Mouse (Mus musculus): Measurements from ENCODE around the gene Chrm4. TPM values are rescaled to one million over a fixed set of nuclear protein-coding genes. Genes with fewer than 3 reads are reported as not detected.

Gene Chrm4
- polyA plus RNA-seq, 1 experiment from 2014 or later = 0.09 TPM

DNA sequence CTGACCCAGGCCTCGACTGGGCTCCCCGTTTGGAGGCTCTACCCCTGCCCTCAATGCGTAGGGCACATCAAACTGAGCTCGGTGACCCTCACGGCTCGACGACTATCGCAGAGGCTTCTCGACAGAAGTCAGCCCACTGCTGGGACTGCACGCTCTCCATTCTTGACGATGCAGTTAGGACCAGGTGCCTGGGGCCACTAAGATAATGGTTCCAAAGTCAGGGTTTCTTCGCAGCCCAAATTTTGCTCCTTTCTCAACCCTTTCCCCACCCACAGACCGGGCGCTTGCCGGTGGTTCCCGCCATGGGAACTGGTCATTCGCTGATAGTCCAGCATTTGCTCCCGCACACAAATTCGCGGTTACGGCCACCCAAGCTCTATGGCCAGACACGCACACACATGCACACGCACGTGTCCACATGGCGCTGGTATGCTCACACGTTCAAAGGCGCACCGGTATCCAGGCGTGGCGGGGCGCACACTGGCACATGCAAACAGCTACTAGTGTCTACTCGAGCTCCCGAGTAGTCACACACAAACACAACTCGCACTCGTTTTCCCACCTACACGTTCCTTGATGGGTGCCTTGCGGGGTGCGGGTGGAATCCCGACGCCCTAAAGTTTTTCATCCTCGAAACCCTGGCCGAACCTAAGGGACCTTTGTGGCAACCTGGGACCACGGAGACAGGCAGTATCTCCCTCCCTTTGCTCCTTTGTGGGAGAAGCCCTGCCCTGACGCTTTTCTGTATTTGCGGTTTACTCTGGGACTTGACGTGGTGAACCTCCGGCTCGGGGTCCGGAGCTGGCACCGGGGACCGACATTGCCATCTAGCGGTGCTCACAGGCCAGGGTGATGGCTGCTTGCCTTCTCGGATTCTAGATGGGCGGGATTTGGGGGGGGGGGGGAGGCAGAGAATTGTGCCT is 3.4 kb upstream of the Chrm4 start:
- Histone ChIP-seq H3K36me3 (peaks cover under 1% of the 10 kb centered on the region; the same call in 1 of the 2 replicates), H3K4me1 (replicated peaks) (peaks cover 47% of the 10 kb centered on the region), H3K27ac (no peak overlapping the region), H3K9me3 (replicated peaks) (no peaks in the 10 kb centered on the region), H3K27me3 (peaks cover 76% of the 10 kb centered on the region), H3K4me3 (replicated peaks) (peak overlapping the region; percentile 56), H3K9ac (no peak overlapping the region), H3K4me2 (peak overlapping the region; percentile 83)
- peak; percentile 29; the same call in 1 of the 2 replicates for ATAC-seq (ENCODE audit: low read depth)
- no peak for DNase-seq
- 4% methylated on average over 54 of the region's 54 CpGs for WGBS (ENCODE audit: insufficient replicate concordance)

DNA sequence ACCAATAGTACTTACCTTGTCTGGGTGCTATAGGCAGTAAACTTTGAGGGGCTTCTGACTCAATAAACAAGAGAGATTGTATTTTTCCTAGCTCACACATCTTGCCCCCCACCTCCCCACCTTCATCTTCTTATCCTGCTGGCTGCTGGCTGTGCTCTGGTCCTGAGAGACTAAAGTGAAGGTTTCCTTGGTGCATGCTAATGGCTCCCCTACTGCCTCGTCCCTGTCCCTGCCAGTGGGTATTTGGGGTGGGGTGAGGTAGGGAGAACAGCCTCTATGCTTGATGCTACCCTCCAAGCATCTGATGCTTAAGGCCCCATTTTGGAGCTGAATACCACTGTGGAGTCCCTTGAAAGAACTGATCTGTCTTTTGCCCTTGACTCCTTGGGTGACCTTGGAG is 2.3 kb upstream of the Chrm4 start:
- Histone ChIP-seq H3K27me3 (peaks cover 81% of the 10 kb centered on the region), H3K4me1 (replicated peaks) (peaks cover 48% of the 10 kb centered on the region), H3K9me3 (replicated peaks) (no peaks in the 10 kb centered on the region), H3K36me3 (no peaks in the 10 kb centered on the region), H3K27ac (no peak overlapping the region), H3K4me3 (replicated peaks) (no peak overlapping the region), H3K4me2 (no peak overlapping the region), H3K9ac (no peak overlapping the region)
- DNase-seq = no peak
- 52% methylated on average over 1 of the region's 1 CpGs for WGBS (ENCODE audit: insufficient replicate concordance)
- ATAC-seq (ENCODE audit: low read depth) = no peak

DNA sequence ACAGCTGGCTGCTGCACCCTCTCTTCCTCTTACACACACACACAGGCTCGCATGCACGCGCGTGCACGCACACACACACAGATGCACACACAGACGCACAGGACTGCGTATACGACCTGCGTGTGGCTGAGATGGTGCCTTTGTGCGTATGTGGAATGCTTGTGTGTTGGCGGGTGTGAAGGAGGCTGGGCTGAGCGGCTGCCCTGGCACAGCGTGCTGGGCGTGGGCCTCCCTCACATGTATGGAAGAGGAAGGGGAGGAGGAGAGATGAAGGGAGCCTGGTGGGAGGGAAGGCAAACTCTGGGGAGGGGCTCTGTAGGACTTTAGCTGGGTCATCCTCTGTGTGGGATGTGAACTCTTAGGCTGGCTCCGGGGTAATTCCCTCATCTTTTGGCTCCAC is 1.6 kb upstream of the Chrm4 start:
- Histone ChIP-seq H3K36me3 (no peaks in the 10 kb centered on the region), H3K9ac (no peak overlapping the region), H3K4me1 (replicated peaks) (peaks cover 55% of the 10 kb centered on the region), H3K27me3 (peaks cover 80% of the 10 kb centered on the region), H3K4me3 (replicated peaks) (no peak overlapping the region), H3K27ac (no peak overlapping the region; the same call in 1 of the 2 replicates), H3K4me2 (no peak overlapping the region), H3K9me3 (replicated peaks) (no peaks in the 10 kb centered on the region)
- ATAC-seq (ENCODE audit: low read depth) (no peak), DNase-seq (no peak)
- WGBS (ENCODE audit: insufficient replicate concordance) = 79% methylated on average over 15 of the region's 15 CpGs

DNA sequence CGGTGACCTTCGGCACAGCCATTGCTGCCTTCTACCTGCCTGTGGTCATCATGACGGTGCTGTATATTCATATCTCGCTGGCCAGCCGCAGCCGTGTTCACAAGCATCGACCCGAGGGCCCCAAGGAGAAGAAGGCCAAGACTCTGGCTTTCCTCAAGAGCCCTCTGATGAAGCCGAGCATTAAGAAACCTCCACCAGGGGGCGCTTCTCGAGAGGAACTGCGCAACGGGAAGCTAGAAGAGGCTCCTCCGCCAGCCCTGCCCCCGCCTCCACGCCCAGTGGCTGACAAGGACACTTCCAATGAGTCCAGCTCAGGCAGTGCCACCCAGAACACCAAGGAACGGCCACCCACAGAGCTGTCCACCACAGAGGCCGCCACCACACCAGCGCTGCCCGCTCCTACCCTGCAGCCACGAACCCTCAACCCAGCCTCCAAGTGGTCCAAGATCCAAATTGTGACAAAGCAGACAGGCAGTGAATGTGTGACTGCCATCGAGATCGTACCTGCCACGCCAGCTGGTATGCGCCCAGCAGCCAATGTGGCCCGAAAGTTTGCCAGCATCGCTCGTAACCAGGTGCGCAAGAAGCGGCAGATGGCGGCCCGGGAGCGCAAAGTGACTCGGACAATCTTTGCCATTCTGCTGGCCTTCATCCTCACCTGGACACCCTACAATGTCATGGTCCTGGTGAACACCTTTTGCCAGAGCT is 931 bp downstream of the Chrm4 start:
- Histone ChIP-seq H3K27me3 (peaks cover 71% of the 10 kb centered on the region), H3K36me3 (peaks cover 3% of the 10 kb centered on the region), H3K9me3 (replicated peaks) (no peaks in the 10 kb centered on the region), H3K4me2 (peak overlapping the region; percentile 51), H3K27ac (no peak overlapping the region), H3K4me1 (replicated peaks) (peaks cover 59% of the 10 kb centered on the region), H3K9ac (no peak overlapping the region), H3K4me3 (replicated peaks) (no peak overlapping the region)
- WGBS (ENCODE audit: insufficient replicate concordance) = 37% methylated on average over 34 of the region's 34 CpGs
- DNase-seq (peak; percentile 69), ATAC-seq (ENCODE audit: low read depth) (no peak; the same call in 1 of the 2 replicates)

DNA sequence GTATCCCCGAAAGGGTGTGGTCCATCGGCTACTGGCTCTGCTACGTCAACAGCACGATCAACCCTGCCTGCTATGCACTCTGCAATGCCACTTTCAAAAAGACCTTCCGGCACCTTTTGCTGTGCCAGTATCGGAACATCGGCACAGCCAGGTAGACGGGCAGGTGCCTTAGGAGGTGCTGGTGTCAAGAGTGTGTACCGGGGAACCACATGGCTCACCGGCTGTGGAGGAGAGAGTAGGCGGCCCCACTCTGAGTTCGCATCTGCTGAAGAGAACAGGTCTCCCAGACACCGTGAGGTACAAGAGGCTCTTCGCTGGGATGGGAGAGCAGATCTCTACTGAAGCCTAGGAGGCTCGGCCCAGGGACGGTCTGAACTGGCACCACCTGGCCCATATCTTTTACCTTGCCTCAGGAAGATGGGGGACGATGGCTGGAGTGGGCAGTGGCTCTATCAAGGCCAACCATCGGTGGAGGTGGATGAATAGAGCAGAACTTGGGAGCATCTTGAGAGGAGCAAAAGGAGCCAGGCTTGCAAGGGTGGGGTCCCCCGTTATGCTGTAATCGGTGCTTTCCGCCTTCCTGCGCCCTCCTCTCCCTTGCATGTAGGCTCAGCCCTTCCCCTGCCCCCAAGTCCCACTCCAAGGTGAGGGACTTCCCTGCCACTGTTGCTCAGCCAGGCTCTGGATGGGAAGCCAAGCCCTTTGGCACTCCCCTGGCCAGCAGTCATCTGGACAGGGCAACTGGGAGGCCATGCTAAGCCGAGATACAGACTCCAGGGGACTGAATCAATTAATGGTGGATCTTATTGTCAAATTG is 1.7 kb downstream of the Chrm4 start:
- Histone ChIP-seq H3K9me3 (replicated peaks) (no peaks in the 10 kb centered on the region), H3K27me3 (peaks cover 63% of the 10 kb centered on the region), H3K9ac (no peak overlapping the region), H3K4me3 (replicated peaks) (no peak overlapping the region), H3K27ac (no peak overlapping the region), H3K4me2 (no peak overlapping the region), H3K4me1 (replicated peaks) (peaks cover 59% of the 10 kb centered on the region), H3K36me3 (peaks cover 11% of the 10 kb centered on the region)
- no peak for DNase-seq
- ATAC-seq (ENCODE audit: low read depth) = no peak
- 70% methylated on average over 23 of the region's 23 CpGs for WGBS (ENCODE audit: insufficient replicate concordance)

DNA sequence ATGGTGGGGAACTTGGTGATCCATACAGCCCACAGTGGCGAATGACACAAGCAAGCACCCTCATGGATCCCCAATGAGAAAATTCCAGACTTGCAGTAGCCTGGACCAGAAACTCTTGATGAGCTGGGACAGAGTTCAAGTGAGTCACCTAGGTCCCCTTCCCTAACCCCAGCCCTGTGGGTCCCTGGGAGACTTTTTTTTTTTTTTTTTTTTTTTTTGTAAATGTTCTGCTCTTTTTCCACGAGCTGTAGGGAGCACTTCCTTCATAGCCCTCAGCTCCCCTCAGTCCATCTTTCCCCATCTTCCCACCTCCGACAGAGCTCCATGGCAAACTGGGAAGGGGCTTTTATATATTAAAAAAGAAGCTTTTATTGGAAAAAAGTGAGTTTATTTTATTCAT is 2.4 kb downstream of the Chrm4 start:
- ATAC-seq (ENCODE audit: low read depth) (no peak), DNase-seq (no peak)
- Histone ChIP-seq H3K36me3 (peaks cover 18% of the 10 kb centered on the region), H3K4me3 (replicated peaks) (no peak overlapping the region), H3K27ac (no peak overlapping the region), H3K4me2 (no peak overlapping the region), H3K9ac (no peak overlapping the region), H3K9me3 (replicated peaks) (no peaks in the 10 kb centered on the region), H3K4me1 (replicated peaks) (peaks cover 63% of the 10 kb centered on the region), H3K27me3 (peaks cover 56% of the 10 kb centered on the region)
- WGBS (ENCODE audit: insufficient replicate concordance) = 65% methylated on average over 3 of the region's 3 CpGs

DNA sequence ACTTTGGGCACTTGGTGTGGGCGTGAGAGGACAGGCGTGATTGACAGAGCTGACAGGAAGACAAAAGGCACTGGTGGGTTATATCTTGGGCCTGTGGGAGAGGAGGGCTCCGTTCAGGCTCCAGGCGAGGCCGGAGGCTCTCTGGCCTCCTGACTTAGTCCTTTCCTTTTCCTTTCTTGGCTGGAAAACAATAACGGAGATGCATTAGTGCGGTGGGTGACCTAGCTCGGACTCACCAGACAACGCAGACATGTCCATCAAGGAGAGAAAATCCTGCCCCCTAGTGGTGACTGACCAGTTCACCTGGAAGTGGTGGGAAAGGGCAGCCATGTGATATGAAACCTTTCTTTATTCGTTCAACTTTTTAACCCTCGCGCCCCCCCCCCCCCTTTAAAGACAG is 2.9 kb downstream of the Chrm4 start:
- DNase-seq = peak; percentile 55

DNA sequence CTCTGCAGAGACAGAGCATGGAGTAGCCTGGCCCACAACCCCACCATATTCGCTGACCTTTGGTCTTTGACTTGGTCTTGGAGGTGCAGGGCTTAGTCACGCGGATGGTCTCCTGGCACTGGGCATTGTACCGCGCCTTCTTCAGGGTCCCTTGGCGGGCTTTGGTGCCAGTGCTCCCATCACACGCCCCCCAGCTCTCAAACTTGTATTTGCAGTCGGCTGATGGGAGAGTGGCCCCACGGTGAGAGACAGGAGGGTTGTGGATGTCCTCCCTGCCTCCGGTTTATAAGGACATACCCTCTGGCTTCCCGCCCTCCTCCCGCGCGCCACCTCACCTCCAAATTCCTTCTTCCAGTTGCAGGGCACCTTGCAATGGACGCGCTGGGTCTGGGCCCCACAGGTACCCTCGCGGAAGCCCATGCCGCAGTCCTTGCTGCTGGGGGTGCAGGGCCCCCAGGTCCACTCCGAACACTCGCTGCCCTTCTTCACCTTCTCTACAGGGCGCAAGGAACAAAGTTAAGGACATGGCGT is 3.8 kb downstream of the Chrm4 start:
- H3K9ac ChIP-seq = peak overlapping the region; percentile 53
- H3K4me1 ChIP-seq (replicated peaks) = peaks cover 71% of the 10 kb centered on the region
- ATAC-seq (ENCODE audit: low read depth) (no peak), DNase-seq (no peak)
- H3K36me3 ChIP-seq = peaks cover 31% of the 10 kb centered on the region
- peak overlapping the region; percentile 67 for H3K4me2 ChIP-seq
- 30% methylated on average over 23 of the region's 23 CpGs for WGBS (ENCODE audit: insufficient replicate concordance)
- no peak overlapping the region for H3K27ac ChIP-seq
- H3K9me3 ChIP-seq (replicated peaks) = no peaks in the 10 kb centered on the region
- peaks cover 42% of the 10 kb centered on the region for H3K27me3 ChIP-seq
- H3K4me3 ChIP-seq (replicated peaks) = peak overlapping the region; percentile 43

More for the DNA sequence above, 2.9 kb downstream of the Chrm4 start:
- Histone ChIP-seq H3K36me3 (peaks cover 22% of the 10 kb centered on the region), H3K9me3 (replicated peaks) (no peaks in the 10 kb centered on the region), H3K4me3 (replicated peaks) (no peak overlapping the region), H3K4me1 (replicated peaks) (peaks cover 68% of the 10 kb centered on the region), H3K27me3 (peaks cover 51% of the 10 kb centered on the region), H3K9ac (no peak overlapping the region), H3K27ac (no peak overlapping the region), H3K4me2 (peak overlapping the region; percentile 67)
- WGBS (ENCODE audit: insufficient replicate concordance) = 19% methylated on average over 12 of the region's 12 CpGs
- ATAC-seq (ENCODE audit: low read depth) = no peak

DNA sequence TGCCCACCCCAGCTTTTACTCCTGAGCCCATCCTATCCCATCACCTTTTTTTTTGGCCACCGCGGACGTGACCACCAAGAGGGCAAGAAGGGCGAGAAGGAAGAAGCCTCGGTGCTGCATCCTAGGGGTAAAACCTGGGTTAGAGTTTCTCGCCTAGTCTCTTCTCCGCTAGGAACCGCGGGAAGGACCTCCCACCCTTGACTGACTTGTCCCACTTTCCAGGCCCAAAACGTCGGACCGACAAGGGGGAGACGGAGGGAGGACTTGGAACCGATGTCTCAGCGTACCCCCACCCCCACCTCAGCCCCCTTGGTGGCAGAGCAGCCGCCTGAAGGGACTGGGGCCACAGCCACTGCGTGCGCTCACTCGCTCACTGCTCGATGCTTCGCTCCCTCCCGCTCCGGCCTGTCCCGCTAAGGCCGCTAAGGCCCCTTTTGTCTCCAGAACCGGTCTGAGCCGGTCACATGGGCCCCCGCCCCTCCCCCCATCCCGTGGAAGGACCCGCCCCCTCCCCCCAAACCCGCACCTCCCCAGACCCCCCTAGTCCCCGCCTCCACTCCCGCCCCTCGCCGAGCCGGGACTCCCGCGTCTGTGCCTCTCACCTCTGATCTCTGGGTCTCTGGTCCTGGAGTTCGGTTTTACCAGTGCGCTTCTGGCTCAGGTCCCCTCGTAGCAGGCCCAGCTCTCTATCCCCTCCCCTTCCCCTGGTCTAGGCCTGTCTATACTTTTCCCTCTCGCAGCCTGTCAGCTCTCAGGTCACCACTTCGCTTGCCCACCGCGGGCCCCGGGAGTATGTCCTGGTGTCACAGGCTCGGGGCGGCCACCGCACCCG is 4.5 kb downstream of the Chrm4 start:
- no peak for DNase-seq
- peak; percentile 9; the same call in 1 of the 2 replicates for ATAC-seq (ENCODE audit: low read depth)
- H3K9ac ChIP-seq = peak overlapping the region; percentile 53
- peak overlapping the region; percentile 43 for H3K4me3 ChIP-seq (replicated peaks)
- peak overlapping the region; percentile 67 for H3K4me2 ChIP-seq
- peaks cover 37% of the 10 kb centered on the region for H3K27me3 ChIP-seq
- 10% methylated on average over 46 of the region's 50 CpGs for WGBS (ENCODE audit: insufficient replicate concordance)
- no peaks in the 10 kb centered on the region for H3K9me3 ChIP-seq (replicated peaks)
- H3K27ac ChIP-seq = no peak overlapping the region
- peaks cover 71% of the 10 kb centered on the region for H3K4me1 ChIP-seq (replicated peaks)
- H3K36me3 ChIP-seq = peaks cover 39% of the 10 kb centered on the region

DNA sequence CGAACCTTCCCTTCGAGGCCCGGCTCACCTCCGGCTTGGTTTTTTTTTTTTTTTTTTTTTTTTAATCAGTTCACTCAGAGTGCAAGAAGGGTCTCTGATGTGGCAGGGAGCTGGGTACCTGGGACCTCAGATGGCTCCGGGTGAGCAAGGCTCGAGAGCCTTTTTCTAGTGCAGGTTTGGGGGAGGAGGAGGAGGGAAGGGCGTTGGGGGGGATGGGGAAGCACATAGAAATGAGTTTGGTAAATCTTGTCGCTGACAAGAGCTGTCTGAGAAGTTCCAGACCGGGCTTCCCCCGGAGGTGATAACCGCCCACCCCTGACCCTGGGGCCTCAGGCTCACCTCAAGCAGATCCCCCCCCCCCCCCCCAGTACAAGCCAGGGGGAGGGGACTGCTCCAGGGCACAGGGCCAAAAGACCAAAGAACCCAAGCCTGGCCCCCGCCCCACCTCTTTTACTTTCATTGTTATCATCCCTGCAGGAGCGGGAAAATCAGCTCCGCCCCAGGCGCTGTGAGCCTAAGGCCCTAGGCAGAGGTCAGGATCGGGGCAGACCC is 5.2 kb downstream of the Chrm4 start, which contains the start of gene Mdk:
TSS of gene Mdk (minus strand) at position 138 of the 552 bp plus-strand sequence.
- Histone ChIP-seq H3K36me3 (peaks cover 45% of the 10 kb centered on the region), H3K4me1 (replicated peaks) (peaks cover 69% of the 10 kb centered on the region), H3K4me2 (peak within 1 kb of the TSS; percentile 67), H3K9me3 (replicated peaks) (no peaks in the 10 kb centered on the region), H3K9ac (peak within 1 kb of the TSS; percentile 53), H3K27ac (peak within 1 kb of the TSS; percentile 59), H3K4me3 (replicated peaks) (peak within 1 kb of the TSS; percentile 43), H3K27me3 (peaks cover 34% of the 10 kb centered on the region)
- WGBS (ENCODE audit: insufficient replicate concordance) = 2% methylated on average over 16 of the region's 16 CpGs
- DNase-seq (no peak), ATAC-seq (ENCODE audit: low read depth) (peak; percentile 40; the same call in 1 of the 2 replicates)
